Mouse (Mus musculus): ENCODE results near the gene Snrpg. TPM values are rescaled to one million over a fixed set of nuclear protein-coding genes. Genes with fewer than 3 reads are reported as not detected.

Snrpg gene
- polyA plus RNA-seq, 1 experiment = 201 TPM

DNA sequence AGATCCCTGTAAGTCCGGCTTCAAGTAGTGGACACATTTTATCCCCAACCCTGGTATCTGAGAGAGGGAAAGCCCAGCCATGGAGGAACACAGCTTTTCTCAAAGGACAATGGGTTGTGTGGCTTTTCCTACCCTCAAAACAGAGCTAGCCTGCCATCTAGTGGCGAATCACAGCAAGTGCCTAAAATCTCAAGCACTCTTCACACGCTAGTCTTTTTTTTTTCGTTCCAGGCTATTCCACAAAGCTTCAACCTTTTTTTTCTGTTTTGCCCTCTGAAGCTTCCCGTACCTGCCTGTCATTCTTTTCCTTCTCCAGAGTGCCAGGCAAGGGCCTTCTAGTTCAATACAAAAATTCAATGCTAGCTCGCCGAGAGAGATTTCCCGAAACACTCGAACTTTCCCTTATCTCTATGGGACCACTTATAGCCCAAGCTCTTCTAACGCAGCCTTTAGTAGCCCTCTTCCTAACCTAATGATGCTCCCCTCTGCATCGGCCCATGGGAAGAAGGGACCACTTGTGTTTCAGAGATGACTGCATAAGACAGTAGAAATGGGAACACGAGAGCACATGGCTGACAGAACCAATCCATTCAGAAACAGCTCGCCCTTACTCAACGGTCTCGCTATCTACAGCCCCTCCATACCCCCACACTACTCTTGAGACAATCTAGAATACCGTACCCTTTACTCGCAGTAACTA, 6.5 kb upstream of the Snrpg start:
- H3K9ac ChIP-seq (ENCODE audit: low read depth, poor library complexity, severe bottlenecking) = peak overlapping the region; percentile 45; the same call in 1 of the 2 replicates
- TF ChIP-seq POLR2A (IDR thresholded peaks at IDR 0.05; ENCODE audit: insufficient read depth, low read length) (no peak), CTCF (IDR thresholded peaks at IDR 0.05; ENCODE audit: low read depth, low read length) (peak; percentile 49)
- H3K27ac ChIP-seq (ENCODE audit: insufficient read depth, low read length) = no peak overlapping the region
- peak overlapping the region; percentile 46 for H3K4me3 ChIP-seq (ENCODE audit: low read depth, low read length)
- no peaks in the 10 kb centered on the region for H3K27me3 ChIP-seq (ENCODE audit: control insufficient read depth, insufficient read depth, low read length, poor library complexity, severe bottlenecking)
- peaks cover 13% of the 10 kb centered on the region for H3K36me3 ChIP-seq (ENCODE audit: control insufficient read depth, insufficient read depth, low read length, poor library complexity, severe bottlenecking)
- no peaks in the 10 kb centered on the region for H3K9me3 ChIP-seq (replicated peaks; ENCODE audit: control insufficient read depth, insufficient read depth, low read length, poor library complexity, severe bottlenecking)
- H3K4me1 ChIP-seq (ENCODE audit: control insufficient read depth, insufficient read depth, low read length) = no peaks in the 10 kb centered on the region

- Histone ChIP-seq H3K27me3 (ENCODE audit: control insufficient read depth, insufficient read depth, low read length, poor library complexity, severe bottlenecking) (no peaks in the 10 kb centered on the region), H3K27ac (ENCODE audit: insufficient read depth, low read length) (no peak within 1 kb of the TSS)
Measured at GRCm38 (mm10) chr6:86365371-86366124, 5.6 kb upstream of the Snrpg start, which contains the start of gene Fam136a. TSS of gene Fam136a (plus strand) at chr6:86365646.

GRCm38 (mm10) chr6:86366125-86366852, 4.8 kb upstream of the Snrpg start:
- Histone ChIP-seq H3K9me3 (replicated peaks; ENCODE audit: control insufficient read depth, insufficient read depth, low read length, poor library complexity, severe bottlenecking) (no peaks in the 10 kb centered on the region), H3K27ac (ENCODE audit: insufficient read depth, low read length) (no peak overlapping the region)
- TF ChIP-seq EP300 (IDR thresholded peaks at IDR 0.05; ENCODE audit: insufficient read depth, low read depth, low read length) = no peak
- no peak for TF ChIP-seq CTCF (IDR thresholded peaks at IDR 0.05; ENCODE audit: low read depth, low read length)
- TF ChIP-seq POLR2A (IDR thresholded peaks at IDR 0.05; ENCODE audit: insufficient read depth, low read length) = no peak

More at GRCm38 (mm10) chr6:86365371-86366124, 5.6 kb upstream of the Snrpg start, which contains the start of gene Fam136a:
- Histone ChIP-seq H3K9ac (ENCODE audit: low read depth, poor library complexity, severe bottlenecking) (peak within 1 kb of the TSS; percentile 89), H3K4me3 (ENCODE audit: low read depth, low read length) (peak within 1 kb of the TSS; percentile 77), H3K4me1 (ENCODE audit: control insufficient read depth, insufficient read depth, low read length) (no peaks in the 10 kb centered on the region), H3K9me3 (replicated peaks; ENCODE audit: control insufficient read depth, insufficient read depth, low read length, poor library complexity, severe bottlenecking) (no peaks in the 10 kb centered on the region), H3K36me3 (ENCODE audit: control insufficient read depth, insufficient read depth, low read length, poor library complexity, severe bottlenecking) (peaks cover 13% of the 10 kb centered on the region)
- TF ChIP-seq POLR2A (IDR thresholded peaks at IDR 0.05; ENCODE audit: insufficient read depth, low read length) (peak; percentile 51), CTCF (IDR thresholded peaks at IDR 0.05; ENCODE audit: low read depth, low read length) (peak; percentile 75), EP300 (IDR thresholded peaks at IDR 0.05; ENCODE audit: insufficient read depth, low read depth, low read length) (peak; percentile 76)

DNA sequence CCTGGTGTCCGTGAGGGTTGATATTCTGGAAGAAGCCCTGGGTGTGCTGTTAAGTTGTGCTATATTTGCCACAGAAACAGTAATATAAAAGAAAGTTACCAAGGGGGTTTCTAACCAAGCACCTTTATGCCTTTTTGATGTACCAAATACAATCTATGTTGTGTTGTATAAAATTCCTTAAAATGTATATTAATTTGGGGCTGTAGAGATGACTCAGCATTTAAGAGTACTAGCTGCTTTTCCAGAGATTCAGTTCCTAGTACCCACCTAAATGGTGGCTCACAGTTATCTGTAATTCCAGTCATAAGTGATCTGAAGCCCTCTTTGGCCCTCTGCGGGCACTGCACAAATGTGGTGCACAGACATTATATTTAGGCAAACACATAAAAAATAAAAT, 4.3 kb upstream of the Snrpg start:
- Histone ChIP-seq H3K36me3 (ENCODE audit: control insufficient read depth, insufficient read depth, low read length, poor library complexity, severe bottlenecking) (peaks cover 13% of the 10 kb centered on the region), H3K9ac (ENCODE audit: low read depth, poor library complexity, severe bottlenecking) (peak overlapping the region; percentile 89), H3K9me3 (replicated peaks; ENCODE audit: control insufficient read depth, insufficient read depth, low read length, poor library complexity, severe bottlenecking) (no peaks in the 10 kb centered on the region), H3K27me3 (ENCODE audit: control insufficient read depth, insufficient read depth, low read length, poor library complexity, severe bottlenecking) (no peaks in the 10 kb centered on the region), H3K27ac (ENCODE audit: insufficient read depth, low read length) (no peak overlapping the region), H3K4me3 (ENCODE audit: low read depth, low read length) (peak overlapping the region; percentile 77), H3K4me1 (ENCODE audit: control insufficient read depth, insufficient read depth, low read length) (no peaks in the 10 kb centered on the region)
- TF ChIP-seq EP300 (IDR thresholded peaks at IDR 0.05; ENCODE audit: insufficient read depth, low read depth, low read length) = no peak
- no peak for TF ChIP-seq CTCF (IDR thresholded peaks at IDR 0.05; ENCODE audit: low read depth, low read length)
- TF ChIP-seq POLR2A (IDR thresholded peaks at IDR 0.05; ENCODE audit: insufficient read depth, low read length) = no peak

More at GRCm38 (mm10) chr6:86366125-86366852, 4.8 kb upstream of the Snrpg start:
- Histone ChIP-seq H3K36me3 (ENCODE audit: control insufficient read depth, insufficient read depth, low read length, poor library complexity, severe bottlenecking) (peaks cover 13% of the 10 kb centered on the region), H3K27me3 (ENCODE audit: control insufficient read depth, insufficient read depth, low read length, poor library complexity, severe bottlenecking) (no peaks in the 10 kb centered on the region), H3K9ac (ENCODE audit: low read depth, poor library complexity, severe bottlenecking) (peak overlapping the region; percentile 89), H3K4me3 (ENCODE audit: low read depth, low read length) (peak overlapping the region; percentile 77), H3K4me1 (ENCODE audit: control insufficient read depth, insufficient read depth, low read length) (no peaks in the 10 kb centered on the region)

- no peak overlapping the region for H3K27ac ChIP-seq (ENCODE audit: insufficient read depth, low read length)
- H3K36me3 ChIP-seq (ENCODE audit: control insufficient read depth, insufficient read depth, low read length, poor library complexity, severe bottlenecking) = peaks cover 14% of the 10 kb centered on the region
- no peaks in the 10 kb centered on the region for H3K9me3 ChIP-seq (replicated peaks; ENCODE audit: control insufficient read depth, insufficient read depth, low read length, poor library complexity, severe bottlenecking)
- no peak overlapping the region for H3K4me3 ChIP-seq (ENCODE audit: low read depth, low read length)
- no peaks in the 10 kb centered on the region for H3K27me3 ChIP-seq (ENCODE audit: control insufficient read depth, insufficient read depth, low read length, poor library complexity, severe bottlenecking)
- H3K9ac ChIP-seq (ENCODE audit: low read depth, poor library complexity, severe bottlenecking) = no peak overlapping the region
- TF ChIP-seq POLR2A (IDR thresholded peaks at IDR 0.05; ENCODE audit: insufficient read depth, low read length) = no peak
- no peak for TF ChIP-seq CTCF (IDR thresholded peaks at IDR 0.05; ENCODE audit: low read depth, low read length)
- TF ChIP-seq EP300 (IDR thresholded peaks at IDR 0.05; ENCODE audit: insufficient read depth, low read depth, low read length) = no peak
- H3K4me1 ChIP-seq (ENCODE audit: control insufficient read depth, insufficient read depth, low read length) = no peaks in the 10 kb centered on the region
Measured at GRCm38 (mm10) chr6:86368479-86368878, 2.6 kb upstream of the Snrpg start.

All from ES-Bruce4 (cell line).